Mouse (Mus musculus) retina, adult 2 months (tissue): ENCODE measurements around the gene Dbh.
A peak's percentile ranks its signal among the peaks of the same experiment; 100 is the strongest.

Experiments
- DNase-seq: peaks from one replicate; pipeline ENCODE4 v3.0.0-alpha.2; 2012; ENCODE audit warnings: low read depth, low spot score

Gene Dbh

DNA sequence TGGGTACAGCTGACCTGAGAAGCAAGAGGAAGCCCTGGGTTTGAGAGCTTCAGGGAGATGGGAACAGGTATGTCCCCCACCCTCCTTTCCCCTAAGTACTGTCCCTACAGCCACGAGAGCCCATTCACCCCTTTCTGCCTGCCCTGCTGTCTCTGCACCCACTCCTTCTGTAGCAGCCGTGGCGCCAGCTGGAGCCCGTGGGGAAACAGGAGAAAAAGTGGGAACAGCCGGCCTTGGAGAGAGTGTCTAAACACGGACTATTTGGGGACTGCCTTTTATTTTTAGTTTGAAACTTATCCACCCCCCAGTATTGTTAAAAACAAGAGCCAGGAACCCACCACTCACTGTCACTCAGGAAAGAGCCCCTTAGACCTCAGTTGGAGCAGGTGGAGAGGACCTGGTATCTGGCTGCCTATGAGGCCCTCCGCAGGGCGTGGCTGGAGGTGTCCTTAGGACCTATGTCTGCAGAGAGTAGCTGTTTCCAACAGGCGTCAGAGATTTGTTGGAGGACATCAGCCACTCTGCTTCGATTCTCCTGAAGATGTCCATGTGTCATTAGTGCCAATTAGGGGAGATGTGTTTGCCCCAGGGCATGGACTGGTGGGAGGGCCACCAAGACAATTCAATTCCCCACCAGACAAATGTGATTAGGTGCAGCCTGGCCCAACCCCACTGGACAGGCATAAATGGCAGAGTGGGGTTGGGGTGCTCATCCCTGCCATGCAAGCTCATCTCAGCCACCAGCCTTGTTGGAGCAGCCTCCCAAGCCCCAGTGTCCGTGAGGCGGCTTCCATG is at the start of gene Dbh:
Gene Dbh, plus strand, starts transcription at position 438 of the 795 bp plus-strand sequence.
- no peak for DNase-seq

DNA sequence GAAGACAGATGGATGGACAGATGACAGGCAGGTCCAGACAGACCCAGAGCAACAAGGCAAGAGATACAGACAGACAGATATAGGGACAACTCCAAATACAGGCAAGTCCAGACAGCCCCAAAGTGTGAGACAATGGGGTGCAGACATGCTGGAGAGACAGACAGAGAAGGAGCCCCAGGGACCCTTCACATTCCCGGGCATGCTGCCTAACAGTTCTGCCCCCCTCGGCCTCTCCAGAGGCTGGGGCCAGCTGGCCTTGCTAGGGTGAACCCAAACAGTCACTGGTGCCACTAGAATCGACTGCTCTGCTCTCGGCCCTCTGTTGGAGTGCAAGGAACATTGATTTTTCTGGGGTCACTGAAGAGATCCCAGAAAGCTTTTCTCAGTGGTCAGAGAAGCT is 46.6 kb upstream of the Dbh start:
- no peak for DNase-seq

DNA sequence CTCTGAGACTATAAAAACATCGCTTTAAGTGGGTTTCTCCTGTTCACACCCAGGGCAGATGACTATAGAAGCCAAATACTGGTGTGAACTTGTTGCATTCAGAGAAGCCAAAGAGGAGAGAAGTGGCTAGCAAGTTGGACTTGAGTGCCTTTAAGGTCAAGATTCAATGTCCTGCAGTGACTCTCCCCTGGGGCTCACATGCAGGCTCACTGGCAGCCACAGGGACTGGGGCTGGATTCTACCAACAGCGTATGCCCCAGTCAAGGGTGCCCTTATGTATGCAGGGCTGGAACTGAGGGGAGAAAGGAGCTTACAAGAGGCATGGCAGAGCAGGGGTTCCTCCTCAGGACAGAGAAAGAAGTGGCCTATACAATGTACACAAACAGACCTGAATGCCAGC is 45.3 kb upstream of the Dbh start:
- DNase-seq = no peak

DNA sequence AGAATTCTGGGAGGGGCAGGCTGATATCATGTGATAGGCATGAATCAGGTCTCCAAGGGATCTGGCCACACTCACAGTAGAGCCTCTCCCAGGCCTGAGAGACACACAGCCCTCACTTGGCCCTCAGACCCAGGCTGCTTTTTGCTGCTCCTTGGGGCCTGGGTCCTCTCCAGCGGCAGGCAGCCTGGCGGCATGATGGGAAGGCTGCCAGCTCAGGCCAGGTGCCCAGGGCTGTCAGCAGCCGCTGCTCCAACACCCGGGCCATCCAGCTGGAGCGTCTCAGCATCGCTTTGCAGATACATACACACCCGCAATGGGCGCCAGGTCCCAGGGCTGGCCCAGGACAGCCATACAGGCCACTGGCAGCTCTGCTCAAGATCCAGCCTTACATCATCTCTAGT is 44.8 kb upstream of the Dbh start:
- no peak for DNase-seq

DNA sequence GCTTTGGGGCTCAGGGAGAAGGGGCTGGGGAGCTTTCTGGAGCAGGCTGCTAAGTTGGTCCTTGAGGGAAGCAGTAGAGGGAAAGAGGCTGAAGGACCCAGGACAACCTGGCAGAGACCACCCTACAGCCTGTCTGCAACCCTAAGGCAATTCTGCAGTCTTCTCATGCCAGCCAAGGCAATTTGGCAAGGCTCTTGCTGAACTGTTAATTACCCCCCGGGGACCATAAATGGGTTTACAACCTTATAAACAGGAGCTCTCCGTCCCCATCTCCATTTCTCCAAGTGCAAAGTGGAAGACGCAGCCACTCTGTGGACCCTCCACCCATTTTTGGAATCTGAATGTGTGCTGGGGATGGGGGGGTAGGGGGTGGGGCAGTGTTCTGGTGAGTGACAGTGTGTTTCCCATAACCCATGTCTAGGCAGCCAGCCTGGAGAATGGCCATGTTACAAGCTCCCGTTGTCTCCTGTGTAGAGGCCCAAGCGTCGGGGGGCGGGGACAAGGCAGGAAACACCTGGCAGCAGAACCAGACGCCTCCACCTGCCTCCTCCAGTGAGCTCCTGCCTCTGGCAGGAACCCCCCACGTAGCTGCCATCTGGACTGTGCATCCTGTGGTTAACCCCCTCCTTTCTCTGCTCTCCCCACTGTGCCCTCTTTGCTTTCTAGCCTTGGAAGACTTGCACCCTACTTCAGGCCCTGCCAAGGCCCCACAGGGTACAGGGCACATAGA is 43.2 kb upstream of the Dbh start:
- no peak for DNase-seq

DNA sequence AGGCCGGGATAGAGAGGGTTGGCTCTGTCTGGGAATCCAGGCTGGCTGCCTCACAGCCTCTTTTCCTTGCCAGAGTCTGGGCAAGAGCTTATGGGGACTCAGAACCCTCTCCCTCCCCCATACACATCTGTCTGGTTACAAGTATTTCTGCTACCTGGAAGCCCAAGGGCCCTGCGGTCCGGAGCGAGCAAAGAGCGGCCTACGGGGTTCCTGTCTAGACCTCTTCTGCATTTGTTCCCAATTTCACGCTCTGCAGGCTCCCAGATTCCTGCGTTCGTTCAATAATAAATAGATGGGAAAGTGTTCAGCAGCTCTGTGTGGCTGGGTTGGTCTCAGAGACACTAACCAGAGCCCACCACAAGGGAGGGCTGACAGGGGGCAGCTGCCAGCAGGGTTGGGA is 42.5 kb upstream of the Dbh start:
- no peak for DNase-seq

DNA sequence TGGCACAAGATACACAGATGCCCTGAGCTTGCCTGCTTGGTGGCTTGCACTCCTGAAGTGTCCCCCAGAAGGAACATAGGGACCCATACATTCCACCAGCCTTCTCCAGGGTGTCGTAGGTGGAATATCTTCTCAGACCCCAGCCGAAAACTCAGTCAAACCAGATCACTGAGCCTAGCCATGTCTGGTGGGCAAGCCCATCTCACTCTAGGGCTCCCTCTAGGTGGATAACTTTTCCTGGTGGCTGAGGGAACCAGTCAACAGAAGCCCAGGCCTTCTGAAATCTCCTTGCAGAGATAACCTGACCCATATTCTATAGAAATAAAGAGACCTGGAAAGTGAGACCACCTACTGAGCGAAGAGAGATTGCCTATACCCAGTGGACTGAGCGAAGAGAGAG is 41.9 kb upstream of the Dbh start:
- DNase-seq = no peak

DNA sequence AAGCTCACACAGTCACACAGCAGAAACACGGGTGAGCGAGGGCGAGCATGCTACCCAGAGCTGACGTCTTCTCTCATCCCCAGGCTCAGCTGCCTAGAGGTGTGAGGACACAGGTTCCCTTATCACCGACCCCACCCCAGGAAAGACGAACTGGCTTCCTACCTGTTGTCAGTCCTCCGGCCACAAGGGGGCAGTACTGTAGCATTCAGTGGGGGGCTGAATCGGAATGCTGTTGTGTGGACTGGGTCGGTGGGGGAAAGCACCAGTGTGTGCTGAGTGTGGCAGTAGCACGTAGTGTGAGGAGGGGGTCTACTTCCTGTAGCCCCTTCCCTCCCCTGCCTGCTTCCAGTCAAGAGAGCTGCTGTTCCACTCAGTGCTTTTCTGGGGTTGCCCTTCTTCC is 39.1 kb upstream of the Dbh start:
- peak; percentile 20 for DNase-seq

DNA sequence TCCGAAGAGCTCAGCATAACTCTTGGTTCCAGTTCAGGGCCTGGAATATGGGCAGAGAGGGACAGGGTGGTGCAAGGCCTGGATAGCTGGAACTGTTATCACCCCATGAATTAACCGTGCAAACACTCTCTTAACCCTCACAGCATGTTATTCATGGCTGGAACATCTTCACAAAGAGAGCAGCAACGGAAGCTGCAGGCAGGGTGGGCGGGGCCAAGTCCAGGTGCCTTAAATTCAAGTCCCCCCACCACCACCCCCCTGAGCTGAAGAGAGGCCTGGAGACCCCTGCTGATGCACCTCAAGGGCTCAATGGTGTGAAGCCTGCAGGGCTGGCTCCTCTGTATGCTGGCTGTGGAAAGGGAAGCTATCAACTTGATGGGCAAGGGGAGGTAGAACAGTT is 38.5 kb upstream of the Dbh start:
- DNase-seq = no peak

DNA sequence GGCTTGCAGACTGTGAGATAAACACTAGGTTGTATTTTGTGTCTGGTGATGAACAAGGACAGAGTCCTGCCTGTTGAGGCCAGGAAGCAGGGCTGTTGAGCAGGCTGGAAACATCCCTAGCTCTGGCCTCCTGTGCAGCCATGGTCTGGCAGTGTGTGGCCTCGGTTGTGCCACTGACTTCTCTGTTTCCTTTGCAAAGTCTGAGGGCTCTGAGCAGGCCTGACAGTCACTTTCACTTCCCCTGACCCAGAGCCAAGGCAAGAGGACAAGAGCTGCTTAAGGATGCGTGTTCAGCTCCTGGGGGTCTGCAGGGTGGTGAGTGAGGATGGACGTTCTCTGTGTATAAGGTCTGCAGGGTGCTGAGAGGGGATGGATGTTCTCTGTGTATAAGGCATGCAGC is 36.0 kb upstream of the Dbh start:
- DNase-seq = no peak

DNA sequence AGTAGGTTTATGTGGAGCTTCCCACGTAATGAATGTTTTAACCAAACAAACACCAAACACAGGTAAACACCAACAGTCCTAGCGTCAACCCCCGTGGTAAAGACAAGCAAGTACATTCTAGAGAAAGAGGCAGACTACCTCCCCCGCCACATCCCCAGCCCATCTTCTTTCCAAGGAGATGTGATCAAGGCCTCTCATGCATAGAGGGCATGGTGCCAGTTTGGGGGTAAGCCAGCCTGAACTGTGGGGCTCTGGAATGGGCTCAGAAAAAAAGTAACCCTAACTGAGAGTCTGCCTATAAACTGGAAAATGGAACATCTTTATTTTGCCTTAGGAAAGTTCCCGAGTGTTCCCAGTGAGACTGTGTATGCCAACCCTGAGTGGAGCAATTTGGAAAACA is 29.1 kb upstream of the Dbh start:
- no peak for DNase-seq

DNA sequence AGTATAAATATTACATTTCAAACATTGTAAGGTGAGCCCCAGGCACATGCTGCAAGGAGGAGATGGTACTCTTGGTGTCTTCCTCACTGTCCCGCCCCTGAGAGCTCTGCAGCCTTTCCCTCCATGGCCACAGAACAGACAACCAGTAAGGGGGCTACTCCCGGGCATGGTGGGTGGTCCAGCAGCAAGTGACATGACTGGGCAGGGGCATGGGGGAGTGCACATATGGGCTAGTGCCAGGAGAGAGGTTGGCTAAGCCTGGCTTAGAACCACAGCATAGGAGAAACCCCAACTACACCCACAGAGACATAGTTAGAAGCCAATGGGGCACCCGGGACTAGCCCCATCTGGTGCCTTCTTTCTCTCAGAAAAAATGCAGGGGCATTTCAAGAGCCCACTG is 28.7 kb upstream of the Dbh start:
- no peak for DNase-seq

DNA sequence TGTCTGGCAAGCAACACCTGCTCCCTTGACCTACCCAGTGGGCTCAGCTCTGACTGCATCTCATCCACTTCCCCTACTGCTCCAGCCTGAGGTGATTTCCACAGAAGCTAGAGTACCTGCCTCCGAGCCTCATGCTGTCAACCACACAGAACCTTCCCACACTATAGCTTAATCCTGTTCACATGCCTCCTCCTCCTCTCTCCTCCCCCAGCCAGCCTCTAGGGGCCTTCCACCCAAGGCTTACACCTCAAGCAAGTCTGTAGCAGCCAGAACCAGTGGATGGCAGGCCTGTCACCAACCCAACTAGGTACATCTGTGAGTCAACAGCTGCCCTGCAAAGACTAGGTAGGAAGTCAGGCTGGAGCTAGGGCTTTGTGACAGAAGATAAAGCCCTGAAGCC is 28.2 kb upstream of the Dbh start:
- no peak for DNase-seq

DNA sequence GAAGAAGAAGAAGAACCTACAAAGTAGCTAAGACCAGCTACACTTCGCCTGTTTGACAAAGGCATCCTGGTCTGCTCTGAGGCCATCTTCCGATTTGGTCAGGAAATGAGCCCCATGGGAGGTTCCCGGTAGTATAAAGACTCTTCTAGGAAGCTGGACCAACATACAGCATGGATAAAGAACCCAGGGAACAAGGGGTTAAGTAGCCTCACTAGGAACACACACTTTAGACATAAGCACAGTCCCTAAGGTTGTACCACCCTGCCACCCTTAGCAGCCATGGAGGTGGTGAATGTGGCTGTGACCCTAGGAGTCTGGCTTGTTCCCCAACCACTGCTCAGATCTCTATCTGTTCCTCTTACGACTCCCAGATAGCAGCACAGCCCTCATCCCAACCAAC is 26.7 kb upstream of the Dbh start:
- no peak for DNase-seq

DNA sequence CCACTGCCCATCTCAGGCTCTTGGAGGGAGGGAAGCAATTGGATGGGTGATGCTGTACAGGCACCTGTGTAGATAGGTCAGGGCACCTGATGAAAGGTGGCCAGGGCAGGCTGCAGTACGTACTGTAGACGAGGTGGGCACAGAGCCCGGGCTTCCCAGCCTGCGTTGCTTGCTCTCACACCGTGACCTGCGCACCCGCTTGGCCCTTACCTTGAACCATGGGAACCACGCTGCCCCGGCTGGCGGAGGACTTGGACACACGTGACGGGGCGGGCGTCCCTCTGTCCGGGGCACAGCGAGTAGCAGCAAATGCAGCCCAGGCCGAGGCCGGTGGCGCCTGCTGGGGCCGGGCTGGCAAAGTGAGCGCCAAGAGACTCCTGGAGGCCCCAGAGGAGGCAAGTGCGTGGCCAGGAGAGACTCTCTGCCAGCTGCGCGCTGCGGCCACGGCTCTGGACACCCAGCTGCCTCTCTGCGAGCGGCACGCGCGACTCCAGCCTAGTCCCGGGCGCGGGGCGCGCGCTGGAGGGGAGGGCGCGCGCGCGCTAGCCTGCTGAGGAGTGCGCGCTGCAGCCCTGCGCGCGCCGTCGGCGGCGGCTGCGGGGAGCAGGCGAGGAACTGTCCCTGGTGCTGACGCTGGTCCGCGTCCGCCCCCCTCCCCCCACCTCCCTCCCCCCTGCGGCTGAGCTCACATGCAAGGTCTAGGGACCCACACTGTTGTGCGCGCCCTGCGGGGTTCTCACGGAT is 22.9 kb upstream of the Dbh start, which contains the start of gene Fam163b:
Gene Fam163b, minus strand, starts transcription at position 542 of the 744 bp plus-strand sequence.
- peak; percentile 28 for DNase-seq

DNA sequence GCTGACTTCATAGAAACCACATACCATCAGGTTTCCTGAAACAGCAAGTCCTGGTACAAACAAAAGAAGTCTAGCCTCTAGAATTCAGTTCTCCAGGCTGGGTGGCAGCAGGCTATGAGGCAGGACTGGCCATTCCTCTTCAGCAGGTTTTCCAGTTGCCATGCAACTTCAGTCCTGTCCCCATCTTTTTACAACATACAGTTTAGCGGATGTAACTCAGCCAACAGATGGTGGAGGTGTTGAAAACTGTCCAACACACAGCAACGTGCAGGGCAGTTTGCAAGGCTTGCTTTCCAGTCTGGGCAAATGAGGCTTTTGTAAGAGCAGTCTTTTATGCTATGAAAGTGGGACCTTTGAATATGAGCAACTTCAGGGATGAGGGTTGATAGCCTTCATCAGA is 20.1 kb upstream of the Dbh start:
- DNase-seq = no peak

DNA sequence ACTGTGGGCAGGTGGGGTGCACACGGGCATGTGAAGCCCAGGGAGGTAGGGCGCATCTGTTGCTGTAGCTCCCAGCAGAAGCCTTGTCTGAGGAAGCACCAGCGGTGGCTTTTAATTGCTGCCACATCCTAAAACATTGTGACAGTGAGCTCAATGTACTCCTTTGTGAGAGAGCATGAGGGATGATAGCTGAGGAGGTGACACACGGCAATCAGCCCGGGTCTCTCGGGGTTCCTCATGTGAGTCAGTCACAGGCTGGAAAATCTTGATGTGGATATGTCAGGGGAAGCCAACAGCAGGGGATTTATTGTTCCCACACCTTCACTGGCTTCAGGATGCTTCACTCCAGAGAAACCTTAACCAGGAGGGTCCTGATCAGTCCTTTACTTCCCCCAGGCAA is 18.2 kb upstream of the Dbh start:
- no peak for DNase-seq

DNA sequence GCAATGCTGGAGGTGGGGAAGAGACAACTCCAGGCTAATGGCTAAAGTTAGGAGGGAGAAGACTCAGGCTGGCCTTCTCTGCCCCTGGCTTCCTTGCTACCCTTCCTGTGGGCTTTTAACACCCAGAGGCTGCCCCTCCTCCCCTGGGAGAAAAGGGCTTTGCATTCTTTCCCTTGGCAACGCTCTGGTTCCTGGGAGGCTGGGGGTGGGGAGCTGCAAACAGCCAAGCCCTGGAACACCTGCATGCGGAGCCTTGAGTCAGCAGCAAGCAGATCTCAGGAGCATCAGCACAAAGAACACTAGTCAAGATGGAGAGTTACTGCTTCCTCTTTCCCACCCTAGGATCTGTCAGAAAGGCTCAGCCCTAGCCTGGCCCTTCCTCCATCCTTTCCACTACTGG is 15.6 kb upstream of the Dbh start:
- DNase-seq = no peak

DNA sequence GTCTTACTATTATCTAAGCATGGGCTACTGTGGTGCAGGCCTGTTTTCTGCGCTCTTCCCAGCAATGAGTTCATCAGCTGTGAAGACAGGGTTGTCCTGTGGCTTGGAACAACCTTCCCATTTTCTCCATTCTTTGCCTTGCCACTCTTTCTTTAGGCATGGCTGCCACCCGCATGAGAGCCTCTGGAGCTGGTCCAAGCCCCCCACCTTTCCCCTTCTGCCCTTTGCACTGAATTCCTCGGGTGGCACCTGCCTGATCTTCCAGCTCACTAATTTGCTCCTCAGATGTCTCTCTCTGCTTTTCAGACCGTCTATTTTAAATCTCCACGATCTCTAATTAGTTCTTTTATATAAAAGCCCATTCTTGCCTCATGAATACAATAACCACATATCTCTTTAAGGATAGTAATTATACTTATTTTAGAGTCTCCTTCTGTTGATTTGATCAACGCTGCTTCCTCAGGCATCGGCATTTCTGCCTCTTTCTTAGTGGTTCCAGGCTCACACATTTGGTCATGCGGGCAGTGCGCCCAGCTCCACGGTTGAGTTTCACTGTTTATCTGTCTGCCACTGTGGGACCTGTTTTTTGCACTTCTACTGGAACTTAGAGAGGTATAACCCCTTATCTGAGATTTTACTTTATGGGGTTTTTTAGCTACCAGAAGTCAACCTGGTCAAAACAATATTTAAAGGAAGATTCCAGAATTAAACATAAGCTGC is 10.4 kb upstream of the Dbh start:
- no peak for DNase-seq

DNA sequence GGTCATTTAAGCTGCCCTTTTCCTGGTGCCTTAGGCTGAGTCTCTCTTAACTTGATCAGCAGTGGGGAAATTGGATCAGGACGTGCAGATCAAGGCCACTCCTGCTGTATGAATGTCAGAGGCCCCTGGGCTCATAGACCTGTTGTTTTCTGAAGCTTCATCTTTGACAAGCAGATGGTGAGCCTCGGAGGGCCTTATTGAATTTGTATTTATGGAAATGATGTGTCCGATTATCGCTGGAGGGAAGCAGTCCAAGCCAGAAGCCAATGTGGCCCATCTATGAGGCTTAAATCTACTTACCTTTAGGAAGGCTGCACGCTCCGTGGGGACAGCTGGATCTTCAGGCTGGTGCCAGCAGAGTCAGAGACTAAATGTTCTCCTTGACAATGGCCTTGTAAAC is 8.4 kb upstream of the Dbh start:
- no peak for DNase-seq

DNA sequence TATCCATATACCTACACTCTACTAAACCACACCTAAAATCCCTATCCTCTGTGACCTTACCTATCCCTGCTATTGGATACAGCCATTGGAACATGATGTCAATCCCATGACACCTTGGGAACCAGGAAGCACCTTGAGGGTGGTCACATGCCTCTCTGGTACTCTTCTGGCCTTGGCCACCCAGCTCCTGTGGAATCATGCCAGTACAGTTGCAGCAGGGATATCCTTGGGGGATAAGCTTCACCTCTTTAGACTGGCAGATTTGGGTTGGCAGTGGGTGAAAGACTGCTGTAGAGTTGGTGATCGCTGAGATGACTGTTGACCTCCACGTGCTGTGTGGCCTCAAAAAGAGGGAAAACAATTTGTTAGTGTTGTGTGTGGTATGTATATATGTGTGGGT is 3.5 kb upstream of the Dbh start:
- no peak for DNase-seq

DNA sequence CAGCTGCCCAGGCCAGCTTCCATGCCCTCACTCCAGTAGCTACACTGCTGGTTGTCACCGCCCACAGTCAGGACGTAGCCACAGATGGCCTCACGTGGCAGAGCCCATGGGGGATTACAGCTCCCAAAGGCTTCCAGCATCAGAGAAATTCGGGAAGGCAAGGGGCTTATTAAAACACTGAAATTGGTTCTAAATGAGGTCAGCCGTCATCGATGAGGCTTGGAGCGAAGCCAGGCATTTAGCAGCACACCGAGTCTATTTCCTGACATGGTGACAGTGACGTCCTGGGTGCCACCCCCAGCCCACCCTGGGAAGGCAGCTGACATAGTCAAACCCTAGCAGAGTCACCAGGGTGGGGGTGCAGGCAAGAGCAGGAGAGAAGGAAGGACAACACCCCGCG is 2.4 kb upstream of the Dbh start:
- peak; percentile 26 for DNase-seq
